Mouse (Mus musculus) liver, embryonic 14.5 days (tissue): ENCODE measurements at regions not wholly inside any gene's neighbourhood (a gene's known extent, or its start where the extent isn't known, plus 50 kb on each side); places are given as distances from the start of the nearest gene placed in this dataset.

Source experiments
- ATAC-seq: fragments of 200-750 bp; cut with Nextera tagmentation; 2 replicates; pipeline ENCODE4 v1.8.0; 2017; ENCODE audit warnings: moderate number of reproducible peaks, mild to moderate bottlenecking, moderate library complexity; ENCODE audit not compliant: insufficient read depth
- DNase-seq, 3 experiments: peaks; one replicate each; pipeline ENCODE4 v3.0.0-alpha.2; 2012 to 2013; ENCODE audit warnings: low read depth in 3 of 3, low spot score in 3 of 3
- H3K27ac ChIP-seq: fragments of 300-500 bp; sonication (generic); 2 replicates; pipeline ENCODE4 v1.5.1; 2014; ENCODE audit warnings: moderate library complexity, mild to moderate bottlenecking, control low read depth, inconsistent platforms
- H3K27me3 ChIP-seq: fragments of 300-500 bp; sonication (generic); 2 replicates; pipeline ENCODE4 v1.6.1; 2014; ENCODE audit warnings: mild to moderate bottlenecking, low read length, moderate library complexity; ENCODE audit not compliant: control insufficient read depth, insufficient read depth
- H3K36me3 ChIP-seq: fragments of 300-500 bp; sonication (generic); replicated peaks from 2 replicates; pipeline ENCODE4 v1.6.1; 2014; ENCODE audit warnings: low read depth; ENCODE audit not compliant: control insufficient read depth, insufficient read depth
- H3K4me1 ChIP-seq, 2 experiments: fragments of 200-500 bp in 1 of 2; fragments of 300-500 bp in 1 of 2; sonication (generic) in 1 of 2; replicated peaks; 2 replicates each; pipeline ENCODE4 v1.6.1; 2012 to 2014; ENCODE audit warnings: antibody characterized with exemption in 1 of 2, inconsistent platforms in 1 of 2, low read length in 1 of 2; ENCODE audit not compliant: control insufficient read depth in 2 of 2, insufficient read depth in 2 of 2
- H3K4me2 ChIP-seq: fragments of 300-500 bp; sonication (generic); 2 replicates; pipeline ENCODE4 v1.6.1; 2014; ENCODE audit warnings: low read depth, mild to moderate bottlenecking, control low read depth, moderate library complexity
- H3K4me3 ChIP-seq, 2 experiments: fragments of 200-500 bp in 1 of 2; fragments of 300-500 bp in 1 of 2; sonication (generic) in 1 of 2; 2 replicates each; pipeline ENCODE4 v1.5.1; 2012 to 2014; ENCODE audit warnings: low read depth in 2 of 2, low read length in 2 of 2, mild to moderate bottlenecking in 2 of 2, control low read depth in 1 of 2, inconsistent platforms in 1 of 2, moderate library complexity in 1 of 2; ENCODE audit not compliant: insufficient read depth in 1 of 2
- H3K9ac ChIP-seq: fragments of 300-500 bp; sonication (generic); replicated peaks from 2 replicates; pipeline ENCODE4 v1.6.1; 2014; ENCODE audit warnings: mild to moderate bottlenecking, control low read depth, moderate library complexity
- H3K9me3 ChIP-seq: fragments of 300-500 bp; sonication (generic); 2 replicates; pipeline ENCODE4 v1.6.1; 2016; ENCODE audit warnings: low read length, mixed read lengths; ENCODE audit not compliant: control insufficient read depth
- CTCF ChIP-seq: IDR thresholded peaks from 2 replicates; pipeline ENCODE4 v1.5.1; 2016; ENCODE audit warnings: antibody characterized with exemption, low read depth, control low read depth
- EP300 ChIP-seq: IDR thresholded peaks from 2 replicates; pipeline ENCODE4 v1.6.1; 2016; ENCODE audit warnings: antibody characterized with exemption, low read depth
- WGBS: fragments of 180-500 bp; shearing (Covaris S2); extraction: QIAGEN DNeasy Blood & Tissue Kit; methylation state at CpG from one replicate; pipeline ENCODE4 v1.1.7; 2014; ENCODE audit not compliant: insufficient replicate concordance; 5-methylcytosine and 5-hydroxymethylcytosine counted together

GRCm38 (mm10) chr2:179380444-179380705, 61.9 kb upstream of the Cdh4 start:
- DNase-seq (no peak), ATAC-seq (no peak)
- TF ChIP-seq EP300 (no peak), CTCF (no peak)
- Histone ChIP-seq H3K4me3 (no peak overlapping the region), H3K4me1 (no peaks in the 10 kb centered on the region), H3K4me2 (no peak overlapping the region), H3K27me3 (no peaks in the 10 kb centered on the region), H3K36me3 (no peaks in the 10 kb centered on the region), H3K9me3 (no peaks in the 10 kb centered on the region), H3K9ac (no peak overlapping the region), H3K27ac (no peak overlapping the region)
- 57% methylated on average over 4 of the region's 4 CpGs for WGBS

- Histone ChIP-seq H3K27ac (no peak overlapping the region), H3K36me3 (no peaks in the 10 kb centered on the region), H3K27me3 (no peaks in the 10 kb centered on the region), H3K4me1 (no peaks in the 10 kb centered on the region), H3K9me3 (no peaks in the 10 kb centered on the region), H3K9ac (no peak overlapping the region), H3K4me2 (no peak overlapping the region), H3K4me3 (no peak overlapping the region)
- ATAC-seq (no peak), DNase-seq (no peak)
- TF ChIP-seq CTCF (no peak), EP300 (no peak)
- 83% methylated on average over 3 of the region's 3 CpGs for WGBS
Observed at GRCm38 (mm10) chr2:179381916-179382315, 60.3 kb upstream of the Cdh4 start.

- no peaks in the 10 kb centered on the region for H3K4me1 ChIP-seq
- WGBS: 44% methylated on average over 9 of the region's 9 CpGs
- H3K4me2 ChIP-seq: no peak overlapping the region
- H3K36me3 ChIP-seq: no peaks in the 10 kb centered on the region
- TF ChIP-seq CTCF: no peak
- no peak for TF ChIP-seq EP300
- H3K27me3 ChIP-seq: no peaks in the 10 kb centered on the region
- no peaks in the 10 kb centered on the region for H3K9me3 ChIP-seq
- no peak for DNase-seq
- H3K9ac ChIP-seq: no peak overlapping the region
- ATAC-seq: no peak
- H3K4me3 ChIP-seq: no peak overlapping the region
- H3K27ac ChIP-seq: no peak overlapping the region
Observed at GRCm38 (mm10) chr2:179382594-179382993, 59.6 kb upstream of the Cdh4 start.

GRCm38 (mm10) chr2:179386871-179387270, 55.4 kb upstream of the Cdh4 start:
- Histone ChIP-seq H3K27ac (no peak overlapping the region), H3K4me2 (no peak overlapping the region), H3K4me1 (no peaks in the 10 kb centered on the region), H3K9me3 (no peaks in the 10 kb centered on the region), H3K4me3 (no peak overlapping the region), H3K27me3 (no peaks in the 10 kb centered on the region), H3K9ac (no peak overlapping the region), H3K36me3 (no peaks in the 10 kb centered on the region)
- no peak for TF ChIP-seq CTCF
- TF ChIP-seq EP300: no peak
- no peak for ATAC-seq
- 55% methylated on average over 6 of the region's 6 CpGs for WGBS
- no peak for DNase-seq

- Histone ChIP-seq H3K27me3 (no peaks in the 10 kb centered on the region), H3K4me2 (no peak overlapping the region), H3K4me3 (no peak overlapping the region), H3K9me3 (no peaks in the 10 kb centered on the region), H3K27ac (no peak overlapping the region), H3K4me1 (no peaks in the 10 kb centered on the region), H3K36me3 (no peaks in the 10 kb centered on the region), H3K9ac (no peak overlapping the region)
- DNase-seq (no peak), ATAC-seq (no peak)
- WGBS: 46% methylated on average over 4 of the region's 4 CpGs
- TF ChIP-seq CTCF (no peak), EP300 (no peak)
Observed at GRCm38 (mm10) chr2:179390486-179390885, 51.7 kb upstream of the Cdh4 start.
